Mouse (Mus musculus): ENCODE measurements around the gene Ccdc12. TPM values are rescaled to one million over a fixed set of nuclear protein-coding genes. Genes with fewer than 3 reads are reported as not detected.
"Not testable (repeated sequence)": the region's sequence is repeated elsewhere in the genome, so short reads cannot be mapped to it uniquely, and the experiment has no call there.

Ccdc12 gene
- total RNA-seq, 2 experiments from 2014 or later, result 65.9 to 74.9 TPM

- no peak for DNase-seq (ENCODE audit: low spot score in 2 of 2)
These were observed 16.3 kb downstream of the Ccdc12 start for GRCm38 (mm10) chr9:110672462-110673106.

- no peak for DNase-seq (ENCODE audit: low spot score in 2 of 2)
These were observed 16.9 kb downstream of the Ccdc12 start for GRCm38 (mm10) chr9:110673107-110673752.

DNA sequence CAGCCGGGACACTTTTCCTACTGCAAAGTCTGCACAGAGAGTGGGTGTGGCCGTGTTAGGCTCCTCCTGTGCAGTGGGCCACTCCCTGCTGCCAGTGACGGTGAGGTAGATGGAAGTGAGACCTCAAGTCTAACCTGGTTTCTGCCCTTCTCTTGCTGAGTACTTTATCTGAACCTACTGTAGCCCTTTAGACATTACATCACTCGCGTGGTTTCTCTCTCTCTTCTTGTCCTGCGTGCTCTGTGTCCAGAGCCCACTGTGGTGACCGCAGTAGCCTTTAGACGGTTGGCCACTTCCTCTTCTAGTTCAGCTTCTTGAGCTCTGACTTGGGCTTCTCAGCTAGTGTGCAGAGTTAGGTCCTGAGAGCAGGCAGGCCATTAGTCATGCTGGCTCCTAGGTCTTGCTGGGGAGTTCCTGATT is 20.2 kb downstream of the Ccdc12 start:
- no peak for DNase-seq (ENCODE audit: low spot score in 2 of 2)

GRCm38 (mm10) chr9:110678886-110679285 is 22.6 kb downstream of the Ccdc12 start:
- DNase-seq (ENCODE audit: low spot score in 2 of 2), result no peak

- no peak for DNase-seq (ENCODE audit: low spot score in 2 of 2)
These were observed 24.6 kb downstream of the Ccdc12 start for GRCm38 (mm10) chr9:110680736-110681507.

DNA sequence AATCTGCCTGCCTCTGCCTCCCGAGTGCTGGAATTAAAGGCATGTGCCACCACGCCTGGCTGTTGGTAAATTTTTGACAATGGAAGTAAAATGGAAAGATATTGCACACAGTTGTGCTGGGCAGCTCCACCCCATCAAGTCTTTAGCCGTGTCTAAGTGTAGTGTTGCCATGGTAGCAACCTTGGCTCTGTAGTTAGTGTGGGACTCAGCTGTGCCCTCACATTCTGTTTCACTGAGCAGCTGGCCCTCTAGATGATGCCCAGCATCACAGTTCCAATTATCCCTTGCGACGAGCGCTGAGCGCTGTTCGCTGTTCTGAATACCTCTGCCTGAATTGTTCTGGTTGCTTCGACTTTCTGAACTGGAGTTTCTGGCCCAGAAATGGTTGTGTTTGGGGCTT is 25.5 kb downstream of the Ccdc12 start:
- no peak for DNase-seq (ENCODE audit: low spot score in 2 of 2)

DNA sequence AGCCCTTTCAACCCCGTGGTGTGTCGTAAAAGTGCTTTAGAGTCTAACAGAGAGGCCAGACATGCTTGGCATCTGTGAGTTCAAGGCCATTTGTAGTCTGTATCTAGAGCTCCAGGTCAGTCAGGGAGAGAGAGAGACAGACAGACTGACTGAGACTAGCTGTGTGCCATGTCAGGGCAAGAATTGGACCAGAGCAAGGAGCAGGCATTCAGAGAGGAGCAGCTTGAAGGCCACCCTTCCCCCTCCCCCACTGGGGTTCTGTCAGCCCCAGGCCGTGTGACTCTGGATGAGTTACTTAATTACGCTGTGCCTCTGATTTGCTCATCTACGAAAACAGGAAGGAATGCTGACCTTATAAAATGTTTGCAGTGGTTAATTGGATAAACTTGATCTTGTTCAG is 26.0 kb downstream of the Ccdc12 start:
- no peak for DNase-seq (ENCODE audit: low spot score in 2 of 2)

DNA sequence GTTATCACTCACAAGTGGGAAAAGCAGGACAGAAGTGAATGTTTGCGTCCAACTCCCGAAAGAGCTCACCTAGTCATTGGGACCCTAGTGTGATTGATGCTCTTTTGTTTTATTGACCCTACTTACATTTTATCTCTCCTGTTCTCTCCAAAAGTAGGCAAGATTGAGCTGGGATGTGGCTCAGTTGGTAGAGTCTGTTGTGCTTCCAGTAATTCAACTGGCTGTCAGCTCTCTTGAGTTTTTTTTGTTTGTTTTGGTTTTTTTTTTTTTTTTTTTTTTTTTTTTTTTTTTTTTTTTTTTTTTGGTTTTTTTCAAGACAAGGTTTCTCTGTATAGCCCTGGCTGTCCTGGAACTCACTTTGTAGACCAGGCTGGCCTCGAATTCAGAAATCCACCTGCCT is 26.4 kb downstream of the Ccdc12 start:
- DNase-seq (ENCODE audit: low spot score in 2 of 2), result not testable (repeated sequence)

DNA sequence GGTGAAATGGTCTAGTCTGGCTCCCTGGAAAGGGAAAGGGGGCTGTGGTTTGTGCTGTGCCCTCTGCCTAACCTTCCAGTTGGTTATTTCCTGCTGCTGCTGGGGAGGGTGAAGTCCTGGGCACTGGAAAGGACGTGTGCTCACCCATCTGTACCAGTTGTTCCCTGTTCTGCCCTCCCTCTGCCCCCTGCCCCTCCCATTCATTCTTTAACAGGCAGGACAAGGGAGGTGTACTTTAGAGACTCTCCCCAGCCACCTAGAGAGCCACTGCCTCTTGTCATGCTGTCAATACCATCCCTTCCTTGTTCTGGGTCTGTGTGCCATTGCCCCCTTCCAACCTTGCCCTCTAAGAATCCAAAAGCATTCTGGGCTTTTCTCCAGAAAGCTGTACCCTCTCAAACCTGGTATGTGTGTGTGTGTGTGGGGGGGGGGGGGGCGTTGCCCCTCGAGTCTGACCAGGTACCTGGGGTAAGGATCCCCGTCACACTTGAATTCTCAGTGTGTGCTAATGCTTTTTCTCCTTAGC is 27.3 kb downstream of the Ccdc12 start:
- DNase-seq (ENCODE audit: low spot score in 2 of 2), result no peak

DNA sequence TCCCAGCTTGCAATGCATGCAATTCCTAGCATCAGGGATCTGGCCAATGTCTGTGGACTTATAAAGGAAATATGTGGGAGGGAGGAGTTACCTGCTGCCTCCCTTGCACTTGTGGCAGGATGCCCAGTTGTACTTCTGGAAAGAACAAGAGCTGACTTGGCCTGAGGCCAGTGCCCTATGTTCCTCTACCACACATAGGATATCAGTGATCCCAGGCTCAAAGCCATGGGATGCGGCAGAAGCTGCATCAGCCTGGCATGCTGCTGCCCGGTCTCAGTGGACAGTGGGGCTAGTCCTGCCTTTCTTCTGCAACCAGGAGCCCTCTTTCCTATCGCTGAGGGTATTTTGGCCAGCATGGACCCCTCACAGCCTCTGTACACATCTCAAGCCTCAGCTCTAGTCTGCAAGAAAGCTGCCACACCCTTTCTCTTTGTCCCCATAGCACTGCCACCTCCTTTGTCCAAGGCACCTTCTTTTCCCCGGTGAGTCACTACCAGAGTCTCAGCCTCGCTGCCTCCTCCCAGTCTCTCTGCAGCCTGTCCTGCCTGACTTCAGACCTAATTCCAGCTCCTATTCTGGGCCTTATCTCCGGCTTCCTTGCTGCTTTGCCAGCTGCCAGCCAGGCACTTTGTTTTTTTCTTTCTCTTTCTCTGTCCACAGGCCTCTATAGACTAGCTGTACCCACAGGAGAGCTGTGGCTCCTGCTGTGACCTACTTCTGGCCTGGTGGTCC is 28.0 kb downstream of the Ccdc12 start:
- no peak for DNase-seq (ENCODE audit: low spot score in 2 of 2)

- no peak for DNase-seq (ENCODE audit: low spot score in 2 of 2)
These were observed 28.9 kb downstream of the Ccdc12 start for GRCm38 (mm10) chr9:110685187-110685586.

DNA sequence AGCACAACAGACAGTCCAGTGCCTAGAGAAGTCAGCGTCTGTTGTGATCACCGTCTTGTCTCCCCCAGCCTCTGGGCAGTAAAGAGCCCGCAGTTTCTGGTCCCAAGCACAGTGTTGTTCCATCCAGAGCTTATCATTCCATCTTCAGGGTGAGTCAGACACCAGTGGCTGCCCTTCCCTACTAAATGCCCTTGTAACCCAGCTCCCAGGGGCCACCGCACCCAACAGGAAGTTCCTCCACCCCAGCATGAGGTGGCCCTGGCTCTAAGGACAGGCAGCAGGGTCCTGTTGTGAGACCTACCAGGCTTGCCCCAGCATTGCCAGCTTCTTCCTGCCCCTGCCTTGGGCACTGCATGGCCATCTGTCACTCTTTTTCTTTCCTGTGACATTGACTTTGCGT is 29.3 kb downstream of the Ccdc12 start:
- DNase-seq (ENCODE audit: low spot score in 2 of 2), result no peak

- no peak for DNase-seq (ENCODE audit: low spot score in 2 of 2)
These were observed 30.2 kb downstream of the Ccdc12 start for GRCm38 (mm10) chr9:110686472-110686871.

DNA sequence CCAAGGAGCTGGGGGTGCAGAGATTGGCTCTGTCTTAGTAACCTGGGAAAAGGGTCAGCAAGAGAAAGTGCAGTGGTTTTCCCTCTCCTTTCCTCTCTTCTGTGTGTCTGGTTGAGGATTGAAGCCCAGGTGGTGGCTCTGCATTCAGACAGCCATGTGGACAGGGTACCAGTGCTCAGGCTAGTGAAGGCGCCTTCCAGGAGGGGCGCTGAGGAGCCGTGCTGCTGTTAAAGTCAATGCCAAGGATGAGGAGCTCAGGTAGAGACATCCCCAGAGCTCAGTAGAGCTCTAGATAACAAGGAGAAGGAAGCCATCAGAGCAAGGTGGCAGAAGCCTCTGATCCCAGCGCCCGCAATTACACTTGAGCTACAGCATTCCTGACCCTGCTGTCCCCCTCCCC is 30.8 kb downstream of the Ccdc12 start:
- DNase-seq (ENCODE audit: low spot score in 2 of 2), result no peak

- DNase-seq (ENCODE audit: low spot score in 2 of 2), result no peak
These were observed 31.5 kb downstream of the Ccdc12 start for GRCm38 (mm10) chr9:110687846-110688245.

DNA sequence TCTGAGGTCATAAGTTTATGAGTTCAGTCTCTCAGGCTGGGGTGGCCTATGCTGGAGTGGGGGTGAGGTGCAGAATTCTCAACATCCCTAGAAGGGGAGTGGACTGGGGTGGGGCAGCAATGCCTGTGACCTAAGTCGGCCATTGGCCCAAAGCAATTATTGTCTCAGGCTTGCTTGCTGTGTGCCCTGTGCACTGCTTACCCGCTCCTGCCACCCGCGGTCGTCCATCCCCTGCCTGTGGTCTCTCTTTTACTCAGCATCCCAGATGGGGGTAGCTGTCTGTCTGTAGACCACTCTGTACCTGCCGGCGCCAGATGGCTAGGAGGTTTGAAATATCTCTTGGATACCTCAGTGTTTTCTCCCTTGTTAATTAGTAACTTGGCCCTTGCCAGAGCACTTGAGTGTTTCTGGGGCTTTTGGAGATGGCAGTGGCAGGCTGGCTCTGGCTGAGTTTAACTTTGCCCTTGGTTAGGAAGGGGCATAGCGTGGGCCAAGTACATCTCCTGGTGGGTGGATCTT is 33.0 kb downstream of the Ccdc12 start:
- DNase-seq (ENCODE audit: low spot score in 2 of 2), result no peak

GRCm38 (mm10) chr9:110695165-110695755 is 39.0 kb downstream of the Ccdc12 start:
- no peak for DNase-seq (ENCODE audit: low spot score in 2 of 2)

DNA sequence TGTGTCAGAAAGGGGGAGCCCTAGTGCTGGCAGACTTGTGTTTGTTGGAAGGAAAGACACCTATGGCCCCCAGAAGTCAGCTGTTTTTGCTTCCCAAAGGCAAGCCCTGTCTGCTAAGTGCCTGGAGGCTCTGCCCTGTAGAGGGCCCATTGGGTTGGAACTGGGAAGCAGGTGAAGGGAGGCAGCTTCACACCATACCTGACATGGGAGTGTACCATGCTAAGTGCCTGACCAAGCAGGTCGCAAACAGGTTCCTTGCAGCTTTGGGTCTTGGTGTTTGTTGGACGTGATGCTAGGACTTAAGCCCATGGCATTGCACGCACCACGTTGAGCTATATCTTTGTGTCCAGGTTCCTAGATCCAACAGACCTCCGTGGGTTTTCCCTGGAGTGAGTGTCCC is 40.1 kb downstream of the Ccdc12 start:
- no peak for DNase-seq (ENCODE audit: low spot score in 2 of 2)

GRCm38 (mm10) chr9:110697465-110697864 is 41.2 kb downstream of the Ccdc12 start:
- no peak for DNase-seq (ENCODE audit: low spot score in 2 of 2)

GRCm38 (mm10) chr9:110699574-110699973 is 43.3 kb downstream of the Ccdc12 start:
- DNase-seq (ENCODE audit: low spot score in 2 of 2), result no peak
